Mouse (Mus musculus): ENCODE results near the gene Ndc1.

The Ndc1 gene

DNA sequence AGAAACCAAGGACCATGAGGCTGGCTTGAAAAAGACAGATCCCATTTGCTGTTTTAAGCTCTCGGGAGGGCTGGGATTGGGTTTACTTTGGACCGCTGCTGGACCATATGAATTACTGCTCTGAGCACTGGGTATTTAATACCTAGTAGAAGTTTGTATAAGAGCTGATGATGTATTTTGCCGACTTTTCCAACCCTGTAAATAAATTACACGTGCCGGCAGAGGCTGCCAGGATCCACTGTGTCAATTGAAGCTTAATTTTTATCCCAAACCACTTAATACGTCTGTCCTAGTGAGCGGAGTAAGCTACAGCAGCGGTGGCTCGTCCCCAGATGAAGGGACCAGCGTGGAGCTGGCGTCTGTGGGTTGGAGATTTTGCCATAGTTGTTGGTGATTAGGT, 74.7 kb downstream of the Ndc1 start:
- DNase-seq (ENCODE audit: low read depth, low spot score) = no peak

DNA sequence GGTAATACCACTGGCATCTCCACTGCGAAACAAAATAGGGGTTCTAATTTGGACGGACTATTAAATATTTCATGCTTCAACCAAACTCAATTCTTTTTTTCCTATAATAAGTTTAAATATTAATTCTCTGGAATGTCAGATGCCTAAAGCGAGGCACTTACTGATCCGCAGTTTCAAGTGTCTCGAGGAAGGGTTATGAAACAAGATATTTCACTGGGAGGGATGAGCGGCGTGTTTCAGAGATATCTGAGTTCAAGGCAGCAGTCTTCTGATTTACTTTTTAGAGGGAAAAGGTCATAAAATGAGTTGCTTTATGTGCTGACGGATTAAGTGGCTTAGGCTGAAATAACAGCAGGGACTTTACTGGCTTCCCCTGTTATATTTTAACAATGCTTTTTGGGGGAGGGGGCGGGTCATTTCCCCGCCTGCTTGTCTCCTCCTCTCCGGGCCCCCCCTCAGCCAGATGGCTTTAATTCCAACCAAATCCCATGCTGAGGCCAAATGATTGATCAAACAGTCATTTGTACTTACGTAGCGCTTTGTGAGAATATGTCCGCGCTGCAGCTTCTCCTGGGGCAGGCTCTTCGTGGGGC, 75.4 kb downstream of the Ndc1 start:
- DNase-seq (ENCODE audit: low read depth, low spot score) = no peak

DNA sequence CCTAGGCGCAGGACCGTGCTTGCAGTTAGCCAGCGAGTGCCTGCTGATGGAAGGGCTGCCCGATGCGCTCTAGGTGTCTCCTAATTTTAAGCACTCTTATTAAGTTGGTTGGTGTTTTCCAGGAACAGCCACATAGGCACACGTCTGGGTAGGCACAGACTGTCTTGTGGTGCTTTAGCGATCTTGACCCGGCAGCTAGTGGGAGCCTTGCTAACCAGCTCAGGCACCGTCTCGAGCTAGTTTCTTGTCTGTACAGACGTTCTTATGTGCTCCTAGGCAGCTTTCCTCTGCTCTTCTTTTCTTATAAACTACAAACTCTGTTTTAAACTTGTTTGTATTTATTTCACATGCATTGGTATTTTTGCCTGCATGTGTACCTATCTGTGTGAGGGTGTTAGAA, 76.0 kb downstream of the Ndc1 start:
- no peak for DNase-seq (ENCODE audit: low read depth, low spot score)

DNA sequence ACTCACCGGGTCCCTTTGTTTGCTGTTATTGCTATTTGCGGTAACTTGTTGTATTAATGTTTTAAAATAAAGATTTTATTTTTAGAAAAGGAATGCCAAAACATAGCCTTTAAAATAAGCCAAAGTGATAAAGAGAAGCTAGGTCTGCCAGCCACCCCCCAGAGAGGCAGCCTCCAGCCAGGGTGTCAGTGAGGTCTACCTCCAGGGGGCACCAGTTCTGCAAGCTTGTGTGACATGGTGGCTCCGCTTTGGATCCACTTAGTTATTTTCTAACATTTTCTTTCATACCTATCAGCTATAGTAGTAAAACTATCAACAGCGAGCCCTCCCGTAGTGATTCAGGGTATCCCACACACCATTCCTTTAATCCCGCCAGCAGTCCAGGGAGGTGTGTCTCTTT, 80.9 kb downstream of the Ndc1 start:
- no peak for DNase-seq (ENCODE audit: low read depth, low spot score)

GRCm38 (mm10) chr4:107449519-107449918, 81.9 kb downstream of the Ndc1 start:
- DNase-seq (ENCODE audit: low read depth, low spot score) = no peak

DNA sequence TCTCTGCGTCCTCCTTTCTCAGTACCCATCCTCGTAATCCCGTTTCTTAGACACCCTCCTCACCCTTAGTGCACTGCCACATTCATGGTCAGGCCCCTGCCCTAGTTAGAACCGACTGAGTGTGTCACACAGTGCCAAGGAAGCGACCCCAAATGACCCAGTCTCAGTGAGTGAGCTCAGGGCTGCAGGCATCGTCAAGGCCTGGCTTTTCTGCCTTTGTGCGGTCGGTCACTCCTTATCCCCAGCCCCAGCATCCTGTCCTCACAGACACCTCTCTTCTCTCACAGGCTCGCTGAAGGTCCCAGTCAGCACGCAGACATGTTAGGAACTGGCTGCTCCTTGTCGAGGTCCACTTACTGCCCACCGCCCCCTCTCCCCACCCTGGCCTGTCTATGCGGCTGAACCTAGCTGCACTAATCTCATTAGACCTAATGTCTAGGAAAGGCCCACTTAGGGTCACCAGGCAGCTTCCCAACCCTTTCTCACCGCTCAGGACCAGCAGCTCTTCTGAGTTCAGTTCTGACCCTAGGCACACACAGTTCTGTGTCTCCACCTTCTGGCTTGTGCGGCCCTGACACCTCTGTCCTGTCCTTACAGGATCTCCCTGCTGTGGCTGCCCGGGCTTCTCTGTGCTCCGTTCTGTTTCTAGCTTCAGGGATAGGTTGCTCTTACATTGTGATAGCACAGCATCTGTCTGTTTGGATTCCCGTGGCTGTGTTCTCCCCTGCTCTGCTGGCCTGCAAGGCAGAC, 84.9 kb downstream of the Ndc1 start:
- DNase-seq (ENCODE audit: low read depth, low spot score) = peak; percentile 75

GRCm38 (mm10) chr4:107453141-107453984, 85.8 kb downstream of the Ndc1 start:
- peak; percentile 96 for DNase-seq (ENCODE audit: low read depth, low spot score)

DNA sequence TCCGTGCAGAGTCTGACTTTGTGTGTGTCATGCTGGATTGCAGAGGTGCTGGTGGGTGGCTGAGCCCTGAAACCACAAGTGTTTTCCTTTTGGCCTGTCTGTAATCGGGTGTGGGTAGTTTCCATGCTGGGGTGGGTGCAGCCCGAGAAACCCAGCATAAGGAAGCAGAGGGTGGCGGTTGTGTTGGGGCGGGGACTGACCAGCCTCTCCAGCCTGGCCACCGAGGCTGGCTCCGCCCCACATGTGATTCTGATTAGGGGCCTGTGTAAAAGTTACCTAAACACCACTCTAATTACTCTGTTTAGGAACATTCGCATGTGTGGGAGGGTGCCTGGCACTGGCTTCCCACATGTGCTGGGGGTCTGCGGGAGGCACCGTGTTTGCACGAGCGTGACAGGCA, 90.0 kb downstream of the Ndc1 start:
- peak; percentile 86 for DNase-seq (ENCODE audit: low read depth, low spot score)

- DNase-seq (ENCODE audit: low read depth, low spot score) = peak; percentile 60
Measured at GRCm38 (mm10) chr4:107458907-107459306, 91.3 kb downstream of the Ndc1 start.

DNA sequence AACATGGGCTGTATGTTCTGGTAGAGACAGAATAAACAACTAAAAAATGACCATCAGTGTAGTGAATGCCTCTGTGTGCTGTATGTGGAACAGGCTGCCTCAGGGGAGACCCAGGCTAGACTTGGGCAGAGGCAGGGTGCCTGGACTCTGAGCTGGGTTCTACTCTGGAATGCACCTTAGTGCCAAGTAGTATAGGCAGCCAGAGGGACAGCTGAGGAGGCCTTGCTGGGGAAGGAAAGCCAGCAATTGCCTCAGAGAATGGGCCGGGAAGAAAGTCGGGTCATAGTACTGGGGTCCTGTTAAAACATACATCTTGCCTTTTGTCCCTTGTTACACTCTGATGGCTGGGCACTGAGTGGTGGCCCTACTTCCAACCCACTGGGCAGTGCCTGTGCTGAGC, 91.9 kb downstream of the Ndc1 start:
- no peak for DNase-seq (ENCODE audit: low read depth, low spot score)

DNA sequence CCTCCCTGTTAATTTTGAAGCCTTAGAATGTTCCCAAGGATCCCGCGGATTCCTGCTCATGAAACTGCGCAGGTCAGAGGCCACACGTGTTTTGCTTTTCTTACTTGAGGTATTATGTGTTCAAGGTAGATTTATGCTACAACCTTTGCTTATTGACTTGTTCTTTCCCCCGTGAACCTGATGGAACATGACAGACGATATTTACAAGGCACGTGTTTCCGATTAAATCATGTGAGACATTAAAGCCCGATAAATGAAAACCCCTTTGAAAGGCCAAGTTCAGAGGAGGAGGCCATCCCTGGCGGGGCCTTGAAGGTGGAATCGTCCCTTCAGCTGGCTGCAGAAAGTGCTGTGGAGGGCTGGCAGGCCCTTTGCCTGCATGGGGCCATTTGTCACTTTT, 92.9 kb downstream of the Ndc1 start:
- DNase-seq (ENCODE audit: low read depth, low spot score) = no peak

Measured in 3T3-L1 (cell line).